In genomic region chr6:146725384-146725791, GRCm38 (mm10) we compare ENCODE assay signal across 8 mouse cellular contexts. TPM values are rescaled to one million over a fixed set of nuclear protein-coding genes. Genes with fewer than 3 reads are reported as not detected.
DNase-seq lines count a peak whose midpoint lies in the region; ATAC-seq and TF ChIP-seq lines count a peak whose summit lies in the region.

No protein-coding gene starts in this region.

- intact Hi-C loops in left cerebral cortex, adult 2 months (cut with DNase I) = loop anchor here (5.0 kb wide), 2 partner anchors 37 to 63 kb away; no protein-coding TSS in a partner anchor
- intact Hi-C loops in left cerebral cortex, postnatal 10 days (cut with DNase I) = loop anchor here (5.0 kb wide), 1 partner anchor 37 kb away; no protein-coding TSS in a partner anchor

- no peak for DNase-seq in left cerebral cortex, adult 2 months (ENCODE audit: extremely low spot score in 1 of 2, low spot score in 2 of 2)
- no peak for DNase-seq in left cerebral cortex, postnatal 10 days (ENCODE audit: extremely low spot score in 1 of 2, low spot score in 2 of 2)
- peak; percentile 52 for DNase-seq in MN1 (ENCODE audit: low spot score)
- peak; percentile 45 for DNase-seq in hindbrain, postnatal 0 days (ENCODE audit: low spot score)
- DNase-seq in retina, postnatal 1 day = peak; percentile 54
- no peak for DNase-seq in cerebellum, postnatal 25 days

- no peaks in the 10 kb centered on the region for H3K27me3 ChIP-seq in embryonic facial prominence, embryonic 15.5 days
- H3K27me3 ChIP-seq in hindbrain, postnatal 0 days (ENCODE audit: insufficient read depth, low read length) = no peaks in the 10 kb centered on the region
- no peaks in the 10 kb centered on the region for H3K27me3 ChIP-seq in liver, embryonic 16.5 days (ENCODE audit: control insufficient read depth, insufficient read depth, low read depth, low read length)

- H3K27ac ChIP-seq in left cerebral cortex, adult 2 months = peak overlapping the region; percentile 65
- H3K27ac ChIP-seq in embryonic facial prominence, embryonic 15.5 days (replicated peaks) = peak overlapping the region; percentile 88
- H3K27ac ChIP-seq in hindbrain, postnatal 0 days = peak overlapping the region; percentile 85
- H3K27ac ChIP-seq in liver, embryonic 16.5 days (ENCODE audit: low read length) = peak overlapping the region; percentile 26; the same call in 1 of the 2 replicates

- peak overlapping the region; percentile 77 for H3K9ac ChIP-seq in embryonic facial prominence, embryonic 15.5 days
- H3K9ac ChIP-seq in hindbrain, postnatal 0 days (replicated peaks; ENCODE audit: low read length) = peak overlapping the region; percentile 76
- peak overlapping the region; percentile 83 for H3K9ac ChIP-seq in liver, embryonic 16.5 days (ENCODE audit: low read depth, low read length)

- H3K36me3 ChIP-seq in embryonic facial prominence, embryonic 15.5 days = no peaks in the 10 kb centered on the region
- no peaks in the 10 kb centered on the region for H3K36me3 ChIP-seq in hindbrain, postnatal 0 days (ENCODE audit: insufficient read depth, low read length)
- H3K36me3 ChIP-seq in liver, embryonic 16.5 days (ENCODE audit: control insufficient read depth, insufficient read depth) = no peaks in the 10 kb centered on the region

- TF ChIP-seq CTCF in left cerebral cortex, adult 2 months (IDR thresholded peaks at IDR 0.05) = no peak
- TF ChIP-seq CTCF in hindbrain, postnatal 0 days (IDR thresholded peaks at IDR 0.05; ENCODE audit: low read depth) = no peak

- peak; percentile 58 for ATAC-seq in embryonic facial prominence, embryonic 15.5 days (ENCODE audit: insufficient number of reproducible peaks, low FRiP score, low TSS enrichment, low read depth)
- ATAC-seq in hindbrain, postnatal 0 days = peak; percentile 10
- ATAC-seq in liver, embryonic 16.5 days (ENCODE audit: low read depth) = peak; percentile 22

- peak overlapping the region; percentile 88 for H3K4me3 ChIP-seq in left cerebral cortex, adult 2 months
- peak overlapping the region; percentile 89 for H3K4me3 ChIP-seq in embryonic facial prominence, embryonic 15.5 days (replicated peaks)
- peak overlapping the region; percentile 81 for H3K4me3 ChIP-seq in hindbrain, postnatal 0 days (ENCODE audit: low read length)
- peak overlapping the region; percentile 84 for H3K4me3 ChIP-seq in liver, embryonic 16.5 days (ENCODE audit: low read depth, low read length)

- 0 out of 2 replicates have a peak, but pooled peaks cover 6% of the 10 kb centered on the region for H3K4me1 ChIP-seq in embryonic facial prominence, embryonic 15.5 days
- peaks cover 6% of the 10 kb centered on the region; the same call in 1 of the 2 replicates for H3K4me1 ChIP-seq in hindbrain, postnatal 0 days (ENCODE audit: insufficient read depth, low read length)
- H3K4me1 ChIP-seq in liver, embryonic 16.5 days (ENCODE audit: control insufficient read depth, low read depth, low read length) = no peaks in the 10 kb centered on the region; the same call in 1 of the 2 replicates

- H3K9me3 ChIP-seq in embryonic facial prominence, embryonic 15.5 days (replicated peaks) = no peaks in the 10 kb centered on the region
- no peaks in the 10 kb centered on the region for H3K9me3 ChIP-seq in hindbrain, postnatal 0 days (ENCODE audit: low read length)
- no peaks in the 10 kb centered on the region for H3K9me3 ChIP-seq in liver, embryonic 16.5 days (replicated peaks; ENCODE audit: control insufficient read depth, low read length)

- peak overlapping the region; percentile 65 for H3K4me2 ChIP-seq in embryonic facial prominence, embryonic 15.5 days (replicated peaks)
- H3K4me2 ChIP-seq in hindbrain, postnatal 0 days (ENCODE audit: low read depth, low read length) = peak overlapping the region; percentile 74
- peak overlapping the region; percentile 96 for H3K4me2 ChIP-seq in liver, embryonic 16.5 days (ENCODE audit: low read depth, low read length)

- WGBS in embryonic facial prominence, embryonic 15.5 days = under 1% methylated on average over 30 of the region's 30 CpGs
- 1% methylated on average over 30 of the region's 30 CpGs for WGBS in hindbrain, postnatal 0 days
- under 1% methylated on average over 30 of the region's 30 CpGs for WGBS in liver, embryonic 16.5 days (ENCODE audit: insufficient replicate concordance)

RNA-seq across cellular contexts. Expression of gene Stk38l, which starts 0.6 kb away (rescaled TPM):
- total RNA-seq in left cerebral cortex, adult 2 months (2021) = 10 to 100 TPM; 25.7 to 26.3 TPM
- 10 to 100 TPM; 16.5 to 16.6 TPM for total RNA-seq in left cerebral cortex, postnatal 10 days (2021)
- 16.7 and 16.9 TPM in 2 replicates for polyA plus RNA-seq in embryonic facial prominence, embryonic 15.5 days (2015; fragmentation: Nextera tagmentation; extraction: Ambion mirVana)
- total RNA-seq in hindbrain, postnatal 0 days (2014; rRNA removed) = 4.5 and 5.0 TPM in 2 replicates
- 12.3 and 14.4 TPM in 2 replicates for polyA plus RNA-seq in hindbrain, postnatal 0 days (2015; fragmentation: Nextera tagmentation; extraction: Ambion mirVana)
- polyA plus RNA-seq in liver, embryonic 16.5 days (2015; fragmentation: Nextera tagmentation; extraction: Ambion mirVana) = 3.9 and 4.3 TPM in 2 replicates

Comparison
In these comparisons a context has a peak if more than half of its experiments do, and no peak if none do; other contexts are left out.
1. DNase-seq: peak in MN1 (single experiment), hindbrain, postnatal 0 days (single experiment) and retina, postnatal 1 day (single experiment); none in left cerebral cortex, adult 2 months (0 of 2), left cerebral cortex, postnatal 10 days (0 of 2) and cerebellum, postnatal 25 days (0 of 2).
2. H3K27ac ChIP-seq: peak in every context shown above with its lines; median percentile 88 in embryonic facial prominence, embryonic 15.5 days; 85 in hindbrain, postnatal 0 days; 65 in left cerebral cortex, adult 2 months; 26 in liver, embryonic 16.5 days.
3. Peak in every context shown above with its lines, with median percentiles within 50 percentile points of each other: H3K4me3 ChIP-seq, ATAC-seq, H3K4me2 ChIP-seq and H3K9ac ChIP-seq.